Mouse (Mus musculus): ENCODE data around the gene Homez. TPM values are rescaled to one million over a fixed set of nuclear protein-coding genes. Genes with fewer than 3 reads are reported as not detected.

Homez gene
- total RNA-seq, 1 experiment from 2014 or later, result 12.5 TPM

DNA sequence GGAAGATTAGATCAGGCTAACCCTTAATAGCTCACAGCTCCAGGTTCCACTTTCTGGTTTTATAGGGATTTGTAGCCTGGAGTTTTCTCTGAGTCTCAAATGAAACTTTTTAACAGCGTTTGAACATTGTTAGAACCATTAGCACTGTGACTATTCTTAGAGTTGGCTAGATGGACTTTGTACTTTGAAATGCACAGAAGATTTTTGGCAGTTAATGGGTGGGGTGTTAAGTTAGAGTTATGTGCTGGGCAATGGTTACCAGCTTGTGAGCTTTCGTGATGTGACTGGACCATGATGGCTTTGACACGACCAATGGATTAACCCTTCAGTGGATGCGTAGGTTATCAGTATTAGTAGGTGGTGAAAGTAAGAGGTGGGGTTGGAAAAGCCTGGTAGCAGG lies 64.6 kb downstream of the Homez start:
- no peak for ATAC-seq (replicated peaks; ENCODE audit: low read depth, poor library complexity, severe bottlenecking)

Other genes with a start within 250 kb of the Homez start
- gene Psmb11, start 249.5 kb downstream of the Homez start, total RNA-seq (2017), result not detected in 2 replicates
- gene Gm17606, start 230.0 kb downstream of the Homez start, total RNA-seq (2017), result not detected in 2 replicates
- gene Cdh24, start 229.6 kb downstream of the Homez start, total RNA-seq (2017), result 0.46 and 0.58 TPM in 2 replicates
- 26.5 and 33.2 TPM in 2 replicates for gene 1700123O20Rik, start 184.7 kb downstream of the Homez start, total RNA-seq (2017)
- gene Acin1, start 184.0 kb downstream of the Homez start, total RNA-seq (2017), result 238 and 282 TPM in 2 replicates
- gene Gm29776, start 172.1 kb downstream of the Homez start, total RNA-seq (2017), result 0.37 TPM in 1 of 2 replicates, not detected in the other
- gene Cebpe, start 158.8 kb downstream of the Homez start, total RNA-seq (2017), result 1.2 and 4.9 TPM in 2 replicates
- gene Slc7a8, start 89.0 kb downstream of the Homez start, total RNA-seq (2017), result 4.4 and 5.5 TPM in 2 replicates
- gene Rnf212b, start 56.8 kb downstream of the Homez start, total RNA-seq (2017), result not detected in 2 replicates
- gene Ppp1r3e, start 6.6 kb upstream of the Homez start, total RNA-seq (2017), result 5.4 TPM in 1 of 2 replicates, not detected in the other
- 7.8 and 10.3 TPM in 2 replicates for gene Bcl2l2, start 12.4 kb upstream of the Homez start, total RNA-seq (2017)
- gene Gm20521, start 12.5 kb upstream of the Homez start, total RNA-seq (2017), result 2.4 TPM in 1 of 2 replicates, not detected in the other
- gene Pabpn1, start 21.5 kb upstream of the Homez start, total RNA-seq (2017), result 466 and 493 TPM in 2 replicates
- 0.23 and 6.6 TPM in 2 replicates for gene Slc22a17, start 42.2 kb upstream of the Homez start, total RNA-seq (2017)
- gene Efs, start 55.2 kb upstream of the Homez start, total RNA-seq (2017), result not detected in 2 replicates
- gene Il25, start 61.7 kb upstream of the Homez start, total RNA-seq (2017), result not detected in 2 replicates
- not detected in 2 replicates for gene Cmtm5, start 65.3 kb upstream of the Homez start, total RNA-seq (2017)
- not detected in 2 replicates for gene Myh6, start 96.0 kb upstream of the Homez start, total RNA-seq (2017)
- not detected in 2 replicates for gene Gm17428, start 106.0 kb upstream of the Homez start, total RNA-seq (2017)
- not detected in 2 replicates for gene Myh7, start 123.7 kb upstream of the Homez start, total RNA-seq (2017)
- gene Ngdn, start 144.5 kb upstream of the Homez start, total RNA-seq (2017), result 53.3 and 56.1 TPM in 2 replicates
- 2.0 and 5.0 TPM in 2 replicates for gene Zfhx2, start 221.4 kb upstream of the Homez start, total RNA-seq (2017)
- gene Thtpa, start 223.8 kb upstream of the Homez start, total RNA-seq (2017), result 8.3 and 12.9 TPM in 2 replicates
- gene Ap1g2, start 235.6 kb upstream of the Homez start, total RNA-seq (2017), result 25.1 and 30.9 TPM in 2 replicates
- gene Jph4, start 246.0 kb upstream of the Homez start, total RNA-seq (2017), result not detected in 2 replicates

All from common myeloid progenitor, adult 5-6 weeks (primary cell).